Mouse (Mus musculus): ENCODE measurements around the gene Asah2. TPM values are rescaled to one million over a fixed set of nuclear protein-coding genes. Genes with fewer than 3 reads are reported as not detected.

Asah2 gene
- polyA plus RNA-seq (2012; rRNA removed) = 1.4 and 2.2 TPM in 2 replicates

DNA sequence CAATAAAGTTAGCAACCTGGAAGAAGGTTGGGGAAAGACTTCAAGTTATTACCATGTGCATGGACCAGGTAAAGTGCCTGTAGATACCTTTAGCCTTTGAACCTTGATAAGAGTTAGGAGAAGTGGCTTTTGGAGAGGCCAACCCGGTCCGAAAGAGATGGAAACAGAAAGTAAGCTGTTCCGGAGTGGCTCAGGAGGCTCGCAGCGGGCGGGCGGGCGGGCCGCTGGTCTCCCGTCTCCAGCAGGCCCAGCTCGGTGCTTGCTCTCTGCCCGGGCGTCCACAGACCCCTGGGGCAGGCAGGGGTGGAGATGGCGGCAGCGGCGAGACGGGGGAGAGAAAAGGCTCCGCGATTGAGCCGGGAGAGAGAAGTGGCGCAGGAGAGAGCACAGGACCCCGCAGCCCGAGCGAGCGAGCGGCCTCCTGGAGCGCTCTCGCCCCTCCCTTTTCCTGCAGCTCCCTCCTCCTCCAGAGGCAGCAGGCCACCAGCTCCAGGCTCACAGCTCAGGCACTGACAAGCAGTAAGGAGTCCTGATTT is at the start of gene Asah2:
Gene Asah2 (minus strand): TSS at position 441 of the 536 bp plus-strand sequence.

Other genes starting within 250 kb of the Asah2 start
- gene A1cf, start 239.4 kb downstream of the Asah2 start, polyA plus RNA-seq (2012; rRNA removed) = not detected in 2 replicates